Mouse (Mus musculus): Measurements from ENCODE around the gene Coa5.

Coa5 gene

DNA sequence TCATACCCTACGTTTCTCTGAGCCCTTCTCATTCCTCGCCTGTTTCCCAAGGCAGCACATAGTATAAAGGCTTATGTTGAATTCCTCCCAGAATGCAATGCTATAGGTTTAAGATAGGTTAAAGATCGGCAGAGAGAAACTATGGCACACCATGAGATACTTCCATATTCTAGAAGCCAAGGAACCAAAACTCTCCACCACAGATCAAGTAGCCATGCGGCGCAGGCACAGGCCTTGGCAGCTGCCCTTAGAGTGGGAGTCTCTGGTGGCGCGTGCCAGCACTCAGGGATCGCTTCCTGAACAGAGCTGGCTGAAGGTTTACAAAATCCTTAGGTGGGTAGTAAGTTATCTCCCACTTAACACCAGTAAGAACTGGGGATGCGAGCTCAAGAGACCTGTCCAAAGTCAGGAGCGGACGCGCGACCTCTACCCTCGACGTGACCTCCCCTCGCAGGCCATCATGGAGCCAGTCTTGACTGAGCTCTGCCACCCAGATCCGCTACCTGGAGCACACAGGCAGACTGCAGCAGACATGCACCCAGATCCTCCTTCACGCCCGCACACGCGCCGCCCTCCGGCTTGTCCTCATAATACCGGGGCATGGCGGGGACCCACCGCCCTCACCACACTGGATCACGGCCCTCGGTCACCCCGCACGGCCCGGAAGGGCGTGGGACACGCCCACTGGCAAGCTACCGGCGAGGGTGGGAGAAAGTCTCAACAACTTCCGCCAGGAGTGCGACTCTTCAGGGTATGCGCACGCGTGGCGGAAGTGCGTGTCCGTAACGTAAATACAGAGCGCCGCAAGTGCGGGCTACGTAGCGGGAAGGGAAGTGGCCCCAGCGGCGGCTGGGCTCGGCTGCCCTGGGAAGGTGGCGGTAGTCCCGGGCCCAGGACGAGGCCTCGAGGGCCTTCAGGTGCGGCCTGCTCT is at the start of gene Coa5, which contains the start of gene Unc50:
Coa5 (minus strand) TSS at position 738 of the 931 bp plus-strand sequence.
Unc50 (plus strand) TSS at position 774 of the 931 bp plus-strand sequence.
- peak; percentile 96 for DNase-seq (ENCODE audit: low read depth, low spot score)

GRCm38 (mm10) chr1:37479074-37479473 is 49.2 kb upstream of the Coa5 start:
- DNase-seq (ENCODE audit: low read depth, low spot score): peak; percentile 86

DNA sequence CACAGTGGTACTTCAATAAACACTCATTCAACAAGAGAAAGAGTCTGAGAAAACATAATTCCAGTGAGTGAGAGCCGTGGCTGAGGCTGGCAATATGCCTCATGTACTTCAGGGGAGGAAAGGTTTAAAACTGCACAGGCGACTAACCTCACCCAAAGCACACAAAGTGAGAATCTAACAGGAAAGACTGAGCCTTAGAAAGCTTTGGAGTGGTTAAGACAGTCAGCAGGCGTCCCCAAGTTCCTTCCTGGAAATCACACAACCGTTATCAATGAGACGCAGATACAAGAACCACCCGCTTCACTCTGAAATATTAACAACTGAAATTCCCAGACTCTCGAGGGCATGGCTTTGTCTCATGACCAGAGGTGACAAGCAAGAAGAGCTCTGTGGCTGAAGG is 48.5 kb upstream of the Coa5 start:
- DNase-seq (ENCODE audit: low read depth, low spot score): peak; percentile 49

GRCm38 (mm10) chr1:37477928-37478327 is 48.0 kb upstream of the Coa5 start:
- DNase-seq (ENCODE audit: low read depth, low spot score): peak; percentile 71

DNA sequence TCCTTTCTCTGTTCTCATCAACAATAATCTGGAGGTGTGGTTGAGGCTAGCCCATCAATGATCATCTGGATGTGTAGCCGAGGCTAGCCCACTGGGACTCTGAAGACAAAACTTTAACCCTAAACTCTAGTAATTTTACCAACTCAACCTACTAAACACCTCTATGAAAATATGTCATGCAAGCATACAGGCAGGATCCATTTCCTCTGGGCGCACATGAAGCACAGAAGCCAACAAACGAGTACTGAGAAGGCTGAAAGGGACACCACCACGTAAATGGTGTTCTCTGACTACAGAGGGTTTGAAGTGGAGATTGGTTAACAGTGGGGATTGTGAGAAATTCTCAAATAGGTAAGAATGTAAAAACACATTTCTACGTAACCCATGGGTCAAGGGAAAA is 47.3 kb upstream of the Coa5 start:
- peak; percentile 42 for DNase-seq (ENCODE audit: low read depth, low spot score)

DNA sequence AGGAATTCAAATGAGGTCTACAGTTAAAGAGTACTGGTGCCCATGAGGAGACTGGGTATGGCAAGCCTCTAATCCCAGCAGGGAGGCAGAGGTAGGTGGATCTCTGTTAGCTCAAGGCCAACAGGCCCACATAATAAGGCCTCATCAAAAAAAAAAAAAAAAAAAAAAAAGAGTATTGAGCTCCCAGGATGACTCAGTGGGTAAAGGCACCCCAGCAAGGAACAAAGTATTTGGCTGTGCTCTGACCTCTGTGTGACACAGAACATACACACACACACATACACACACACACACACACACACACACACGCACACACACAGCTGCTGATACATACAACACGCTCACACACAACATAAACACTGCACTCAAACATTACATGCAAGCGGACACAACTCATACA is 45.4 kb upstream of the Coa5 start:
- no peak for DNase-seq (ENCODE audit: low read depth, low spot score)

GRCm38 (mm10) chr1:37474634-37475190 is 44.8 kb upstream of the Coa5 start:
- DNase-seq (ENCODE audit: low read depth, low spot score): no peak

GRCm38 (mm10) chr1:37474046-37474445 is 44.1 kb upstream of the Coa5 start:
- peak; percentile 41 for DNase-seq (ENCODE audit: low read depth, low spot score)

DNA sequence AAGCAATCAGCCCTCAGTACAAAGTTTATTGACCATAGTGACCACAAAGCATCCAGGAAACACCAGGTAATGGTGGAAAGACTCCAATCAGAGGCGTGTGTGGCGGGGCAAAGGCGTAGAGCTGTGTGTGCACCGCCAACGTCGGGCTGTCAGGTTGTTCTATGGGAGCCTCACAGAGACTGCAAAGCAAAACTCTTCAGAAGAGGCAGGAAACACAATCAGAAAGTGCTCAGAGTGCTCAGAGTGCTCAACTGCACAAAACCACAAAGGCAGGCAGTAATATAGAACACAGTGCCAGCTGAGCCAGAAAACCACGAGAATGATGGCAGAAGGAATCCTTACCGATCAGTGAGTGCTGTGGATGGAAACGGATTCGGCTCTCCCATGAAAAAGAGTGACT is 43.3 kb upstream of the Coa5 start:
- peak; percentile 70 for DNase-seq (ENCODE audit: low read depth, low spot score)

DNA sequence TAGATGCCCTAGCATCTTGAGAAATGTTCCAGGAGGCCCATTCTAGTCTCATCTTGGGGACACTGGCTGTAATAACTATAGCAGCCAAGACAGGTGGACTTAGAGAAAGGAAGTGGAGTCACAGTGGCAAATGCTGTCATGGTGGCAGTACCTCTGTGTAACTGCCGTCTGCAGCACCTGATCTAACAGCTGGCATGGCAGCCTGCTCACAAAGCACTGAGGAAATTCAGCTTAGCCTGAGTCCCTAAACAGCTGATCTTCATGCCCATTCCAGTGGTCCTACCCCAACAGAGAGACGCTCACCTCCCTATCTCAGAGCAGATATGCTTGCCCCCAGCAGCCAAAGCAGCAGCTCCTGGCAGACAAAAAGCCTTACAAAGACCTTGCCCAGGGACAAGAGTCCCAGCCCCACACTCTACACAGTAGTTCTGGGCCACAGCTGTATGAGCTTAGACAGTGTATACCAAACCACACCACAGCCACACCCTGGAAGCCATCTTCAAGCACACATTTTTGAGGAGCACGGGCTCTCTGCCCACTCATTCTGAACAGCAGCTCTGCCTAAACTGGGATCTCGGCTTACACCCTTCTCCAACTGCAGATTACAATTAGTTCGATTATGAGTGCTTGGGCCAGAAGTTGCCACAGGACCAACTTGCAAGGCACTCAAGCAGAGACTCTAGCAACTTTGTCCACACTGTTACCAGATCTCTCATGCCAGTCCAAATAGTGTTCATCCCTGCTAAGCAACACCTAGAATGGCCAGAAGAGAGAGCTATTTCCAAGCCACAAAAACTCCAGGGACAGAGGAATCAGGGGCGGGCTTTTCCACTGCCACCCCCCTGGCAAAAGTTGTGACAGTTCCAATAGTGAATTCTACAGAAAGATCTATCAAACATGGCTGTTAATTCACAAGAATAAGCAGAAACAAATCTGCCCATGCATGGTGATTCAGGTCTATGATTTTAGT is 41.6 kb upstream of the Coa5 start:
- no peak for DNase-seq (ENCODE audit: low read depth, low spot score)

- DNase-seq (ENCODE audit: low read depth, low spot score): no peak
These were observed 39.1 kb upstream of the Coa5 start for GRCm38 (mm10) chr1:37469007-37469406.

- no peak for DNase-seq (ENCODE audit: low read depth, low spot score)
These were observed 37.9 kb upstream of the Coa5 start for GRCm38 (mm10) chr1:37467806-37468205.

GRCm38 (mm10) chr1:37466322-37466995 is 36.6 kb upstream of the Coa5 start:
- DNase-seq (ENCODE audit: low read depth, low spot score): peak; percentile 35

DNA sequence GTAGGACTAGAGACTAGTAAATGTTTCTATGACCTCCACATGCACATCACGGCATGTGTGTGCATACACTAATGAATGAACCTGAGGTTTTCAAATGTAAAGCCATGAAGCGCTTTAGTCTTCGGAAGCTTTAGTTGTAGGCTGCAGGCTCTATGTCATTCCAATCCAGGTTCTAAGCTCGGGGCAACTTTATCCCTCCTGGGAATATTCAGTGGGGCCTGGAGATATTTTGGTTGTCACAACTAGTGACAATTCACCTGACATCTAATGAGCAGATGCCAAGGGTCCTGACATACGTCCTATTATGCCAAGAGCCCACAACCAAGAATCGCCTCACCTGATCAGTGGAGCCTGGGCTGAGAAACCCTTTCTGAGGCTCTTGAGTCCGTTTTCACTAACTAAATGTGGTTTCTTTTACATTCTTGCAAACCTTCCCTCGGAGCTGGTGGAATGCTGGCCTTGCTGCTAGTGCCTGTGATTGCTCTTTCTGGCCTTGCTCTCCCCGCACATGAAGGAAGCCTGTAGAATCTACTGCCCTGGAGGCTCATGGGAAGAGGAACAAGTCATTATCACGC is 35.1 kb upstream of the Coa5 start:
- no peak for DNase-seq (ENCODE audit: low read depth, low spot score)

DNA sequence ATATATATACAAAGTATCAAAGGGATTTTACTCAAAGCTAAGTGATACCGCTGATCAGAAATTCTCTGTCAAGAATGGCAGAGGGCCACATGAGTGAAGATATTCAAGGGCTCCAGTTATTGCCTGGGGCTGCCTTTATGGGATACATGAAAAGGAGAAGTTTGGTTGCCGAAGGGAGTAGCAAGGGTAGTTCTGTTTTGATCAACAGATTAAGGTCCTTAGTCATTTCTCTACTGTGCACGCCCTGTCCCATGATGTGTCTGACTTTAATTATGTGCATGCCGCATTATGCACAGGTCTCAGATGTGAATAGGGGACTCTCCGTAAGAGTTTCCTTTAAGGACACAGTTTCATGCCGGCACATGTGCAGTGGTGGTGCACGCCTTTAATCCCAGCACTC is 27.6 kb upstream of the Coa5 start:
- DNase-seq (ENCODE audit: low read depth, low spot score): no peak

DNA sequence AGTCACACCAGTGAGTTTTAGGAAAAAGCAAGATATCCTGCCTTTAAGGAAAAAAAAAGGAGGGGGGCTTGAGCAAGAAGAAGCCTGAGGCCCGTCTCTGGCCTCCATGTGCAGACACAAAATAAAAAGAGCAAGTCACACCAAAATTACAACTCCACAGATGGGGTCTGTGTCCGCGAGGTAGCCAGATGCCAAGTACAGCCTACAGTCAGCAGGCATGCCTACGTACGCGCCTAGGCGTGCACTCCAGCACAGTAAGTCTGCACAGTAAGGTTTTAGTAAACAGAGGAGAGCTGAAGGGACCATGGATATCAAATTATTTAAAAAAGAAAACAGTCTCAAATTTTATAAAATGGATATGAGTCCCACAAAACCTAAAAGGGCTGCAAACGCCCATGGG is 21.4 kb upstream of the Coa5 start:
- DNase-seq (ENCODE audit: low read depth, low spot score): no peak

GRCm38 (mm10) chr1:37448361-37449095 is 18.6 kb upstream of the Coa5 start:
- peak; percentile 78 for DNase-seq (ENCODE audit: low read depth, low spot score)

- DNase-seq (ENCODE audit: low read depth, low spot score): no peak
These were observed 13.2 kb upstream of the Coa5 start for GRCm38 (mm10) chr1:37442848-37443835.

GRCm38 (mm10) chr1:37436419-37436818 is 6.5 kb upstream of the Coa5 start:
- DNase-seq (ENCODE audit: low read depth, low spot score): no peak

Data from CD4-positive, CD25-positive, alpha-beta regulatory T cell, adult 2 months (primary cell).